Mouse (Mus musculus): ENCODE measurements around the gene Dppa5a. TPM values are rescaled to one million over a fixed set of nuclear protein-coding genes. Genes with fewer than 3 reads are reported as not detected.
"Not testable (repeated sequence)": the region's sequence is repeated elsewhere in the genome, so short reads cannot be mapped to it uniquely, and the experiment has no call there.

Dppa5a gene
- not detected for total RNA-seq (2021)
- long read RNA-seq, experiment 1, partial matches to known transcripts: 0 of 1 reads
- long read RNA-seq, experiment 1, other reads (novel, unspliced or antisense): 1 of 1 reads
- long read RNA-seq, experiment 2: 0 reads

- H3K27ac ChIP-seq; DNase-seq (ENCODE audit: low spot score in 2 of 2); H3K4me3 ChIP-seq: not testable (repeated sequence)
Observed at GRCm38 (mm10) chr9:78367959-78368358, at the start of gene Dppa5a. Gene Dppa5a, minus strand, starts transcription at chr9:78368177.

- H3K4me3 ChIP-seq: no peak overlapping the region
- no peak overlapping the region for H3K27ac ChIP-seq
- TF ChIP-seq CTCF (conservative IDR thresholded peaks at IDR 0.05): no peak
- DNase-seq (ENCODE audit: low spot score in 2 of 2): no peak
Observed at GRCm38 (mm10) chr9:78401596-78401995, 33.6 kb upstream of the Dppa5a start.

- no peak for DNase-seq (ENCODE audit: low spot score in 2 of 2)
- no peak for TF ChIP-seq CTCF (conservative IDR thresholded peaks at IDR 0.05)
- Histone ChIP-seq H3K27ac (no peak overlapping the region), H3K4me3 (no peak overlapping the region)
Observed at GRCm38 (mm10) chr9:78400570-78400969, 32.6 kb upstream of the Dppa5a start.

DNA sequence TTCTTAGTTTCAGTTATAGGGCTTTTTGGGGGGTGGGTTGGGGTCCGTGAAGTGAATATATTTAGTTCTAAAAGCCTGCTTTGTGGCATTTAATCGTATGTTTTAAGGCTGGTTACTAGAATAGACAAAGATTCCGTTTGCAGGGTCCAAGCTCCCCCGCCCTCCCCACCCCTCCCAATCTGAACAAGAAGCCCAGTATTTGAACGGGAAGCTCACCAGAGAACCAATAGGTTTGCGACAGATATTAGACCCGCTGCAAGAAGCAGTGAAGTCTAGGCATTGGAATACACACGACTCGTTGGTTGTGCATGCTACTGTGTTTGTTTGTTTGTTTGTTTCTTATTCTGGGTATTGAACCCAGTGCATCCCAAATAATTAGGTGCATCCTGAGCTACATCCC, 28.5 kb upstream of the Dppa5a start:
- DNase-seq (ENCODE audit: low spot score in 2 of 2): no peak
- Histone ChIP-seq H3K27ac (no peak overlapping the region), H3K4me3 (no peak overlapping the region)
- no peak for TF ChIP-seq CTCF (conservative IDR thresholded peaks at IDR 0.05)

DNA sequence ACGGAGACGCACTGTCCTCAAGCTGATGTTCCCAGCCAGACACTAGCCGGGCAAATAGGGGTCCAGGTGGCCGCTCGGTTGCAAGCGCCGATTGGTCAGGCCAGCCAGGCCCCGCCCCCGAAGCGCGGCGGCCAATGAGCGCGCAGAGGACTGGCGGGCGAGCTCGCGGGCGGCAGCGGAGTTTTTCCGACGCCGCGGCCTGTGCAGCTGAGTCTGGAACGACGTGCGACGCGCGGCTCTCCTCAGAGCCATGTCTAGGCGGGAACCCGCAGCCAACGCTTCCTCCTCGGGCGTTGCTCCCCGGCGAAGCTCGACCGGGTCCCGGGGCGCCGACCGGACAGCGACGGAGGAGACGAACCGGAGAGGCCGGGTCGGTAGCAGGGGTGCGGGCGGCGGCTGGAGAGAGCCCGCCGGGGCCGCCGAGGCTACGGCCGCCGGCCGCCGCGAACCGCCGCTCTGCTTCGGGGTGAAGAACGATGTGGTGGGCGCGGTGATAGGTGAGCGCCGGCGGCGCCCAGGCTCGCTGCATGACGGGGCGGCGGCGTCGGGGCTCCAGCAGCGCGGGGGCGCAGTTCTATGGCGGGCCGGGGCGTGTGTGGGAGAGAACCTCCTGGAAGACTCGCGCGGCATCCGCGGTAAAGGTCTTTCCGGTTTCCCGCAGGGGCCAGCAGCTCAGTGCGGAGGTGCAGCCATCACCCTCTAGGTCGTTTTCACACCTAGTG, 27.8 kb upstream of the Dppa5a start, which contains the start of gene Ddx43:
TSS of gene Ddx43 (plus strand) at position 148 of the 722 bp plus-strand sequence.
- no peak for DNase-seq (ENCODE audit: low spot score in 2 of 2)
- no peak for TF ChIP-seq CTCF (conservative IDR thresholded peaks at IDR 0.05)
- Histone ChIP-seq H3K27ac (no peak within 1 kb of the TSS), H3K4me3 (peak within 1 kb of the TSS; percentile 39)

GRCm38 (mm10) chr9:78395244-78395629, 27.3 kb upstream of the Dppa5a start:
- H3K27ac ChIP-seq: no peak overlapping the region
- no peak for DNase-seq (ENCODE audit: low spot score in 2 of 2)
- peak overlapping the region; percentile 39; the same call in 1 of the 2 replicates for H3K4me3 ChIP-seq
- no peak for TF ChIP-seq CTCF (conservative IDR thresholded peaks at IDR 0.05)

- Histone ChIP-seq H3K27ac (no peak overlapping the region), H3K4me3 (no peak overlapping the region)
- TF ChIP-seq CTCF (conservative IDR thresholded peaks at IDR 0.05): no peak
- DNase-seq (ENCODE audit: low spot score in 2 of 2): no peak
Observed at GRCm38 (mm10) chr9:78394602-78395001, 26.6 kb upstream of the Dppa5a start.

- DNase-seq (ENCODE audit: low spot score in 2 of 2): no peak
- Histone ChIP-seq H3K27ac (no peak overlapping the region), H3K4me3 (no peak overlapping the region)
- no peak for TF ChIP-seq CTCF (conservative IDR thresholded peaks at IDR 0.05)
Observed at GRCm38 (mm10) chr9:78393741-78394140, 25.8 kb upstream of the Dppa5a start.

DNA sequence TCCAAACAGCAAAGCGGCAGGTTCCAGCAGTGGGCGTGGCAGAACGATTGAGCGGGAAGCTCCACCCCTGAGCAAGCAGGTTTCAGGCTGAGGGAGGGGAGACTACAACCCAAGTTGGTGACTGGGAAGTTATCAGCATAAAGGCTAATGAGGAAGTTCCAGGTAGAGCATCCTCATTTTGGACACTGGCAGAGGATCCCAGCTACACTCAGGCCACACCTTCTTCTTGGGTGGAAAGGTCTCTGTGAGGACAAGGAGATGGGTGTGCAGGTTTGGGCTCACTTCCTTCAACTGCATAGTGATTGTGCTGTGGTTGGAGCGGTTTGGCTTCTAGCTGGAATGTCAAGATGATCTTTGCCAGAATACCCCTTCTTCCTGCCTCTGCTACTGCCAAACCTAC, 22.0 kb upstream of the Dppa5a start:
- TF ChIP-seq CTCF (conservative IDR thresholded peaks at IDR 0.05): no peak
- Histone ChIP-seq H3K27ac (no peak overlapping the region), H3K4me3 (no peak overlapping the region)
- no peak for DNase-seq (ENCODE audit: low spot score in 2 of 2)

- no peak for TF ChIP-seq CTCF (conservative IDR thresholded peaks at IDR 0.05)
- Histone ChIP-seq H3K27ac (no peak overlapping the region), H3K4me3 (no peak overlapping the region)
- no peak for DNase-seq (ENCODE audit: low spot score in 2 of 2)
Observed at GRCm38 (mm10) chr9:78386947-78387346, 19.0 kb upstream of the Dppa5a start.

- H3K4me3 ChIP-seq: no peak overlapping the region
- no peak overlapping the region for H3K27ac ChIP-seq
- peak; percentile 73 for TF ChIP-seq CTCF (conservative IDR thresholded peaks at IDR 0.05)
- DNase-seq (ENCODE audit: low spot score in 2 of 2): no peak
Observed at GRCm38 (mm10) chr9:78385893-78386292, 17.9 kb upstream of the Dppa5a start.

GRCm38 (mm10) chr9:78378113-78378785, 10.3 kb upstream of the Dppa5a start, which contains the start of gene Ooep:
Gene Ooep, minus strand, starts transcription at chr9:78378725.
- no peak for TF ChIP-seq CTCF (conservative IDR thresholded peaks at IDR 0.05)
- DNase-seq (ENCODE audit: low spot score in 2 of 2): peak; percentile 13 to 17
- Histone ChIP-seq H3K4me3 (peak within 1 kb of the TSS; percentile 26), H3K27ac (no peak within 1 kb of the TSS)

DNA sequence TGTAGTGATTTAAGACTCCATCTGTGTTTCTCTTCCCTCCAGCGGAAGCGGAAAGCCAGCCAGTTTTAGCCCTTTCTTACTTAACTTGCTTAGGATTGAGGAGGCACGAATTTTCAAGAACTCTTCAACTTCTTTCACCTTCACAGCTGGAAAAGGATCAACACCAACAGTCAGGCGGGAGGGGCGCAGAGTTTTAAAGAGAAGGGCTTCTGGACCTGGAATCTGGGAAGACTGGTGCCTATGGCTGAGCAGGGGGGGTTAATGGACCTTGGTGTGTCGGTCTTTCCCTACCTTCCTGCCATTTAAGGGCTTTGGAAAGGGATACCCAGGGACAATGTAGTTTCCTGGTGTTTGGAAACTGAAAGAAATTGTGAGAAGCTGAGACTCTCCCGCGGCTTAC, 9.6 kb upstream of the Dppa5a start:
- Histone ChIP-seq H3K4me3 (no peak overlapping the region), H3K27ac (no peak overlapping the region)
- no peak for TF ChIP-seq CTCF (conservative IDR thresholded peaks at IDR 0.05)
- DNase-seq (ENCODE audit: low spot score in 2 of 2): no peak
